Comparison of ENCODE assay signal across 8 mouse cellular contexts in the genomic region with DNA sequence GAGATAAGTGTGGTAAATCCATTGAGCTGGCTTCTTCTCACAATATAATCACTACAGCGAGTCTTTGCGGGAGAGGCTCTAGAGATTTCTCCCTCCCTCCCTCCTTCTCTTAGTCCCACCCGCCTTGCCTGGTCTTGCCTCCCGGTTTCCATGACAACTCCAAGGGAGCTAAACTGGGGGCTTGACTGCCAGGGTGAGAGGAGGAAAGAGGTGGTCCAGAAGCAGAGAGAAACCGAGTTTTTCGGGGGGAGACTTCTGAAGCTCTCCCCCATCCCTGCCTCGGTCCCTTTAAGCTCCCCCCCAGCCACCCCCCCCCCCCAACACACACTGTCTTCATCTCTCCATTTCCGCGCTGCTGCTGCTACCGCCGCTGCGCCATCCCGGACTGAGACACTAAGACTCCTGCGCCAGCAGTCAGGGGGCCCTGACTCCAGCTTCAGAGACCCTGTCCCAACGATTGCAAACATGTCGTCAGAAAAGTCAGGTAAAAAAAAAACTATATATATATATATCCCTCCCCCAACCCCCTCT. TPM values are rescaled to one million over a fixed set of nuclear protein-coding genes. Genes with fewer than 3 reads are reported as not detected.
A peak's percentile ranks its signal among the peaks of the same experiment; 100 is the strongest.
DNase-seq lines count a peak whose midpoint lies in the region; ATAC-seq and TF ChIP-seq lines count a peak whose summit lies in the region.

A gene (plus strand): TSS at position 313 of the 531 bp plus-strand sequence.

- H3K9ac ChIP-seq in ES-Bruce4 (ENCODE audit: low read depth, poor library complexity, severe bottlenecking) = 0 out of 2 replicates have a peak within 1 kb of the TSS, but pooled peaks have one; percentile 73
- H3K9ac ChIP-seq in hindbrain, embryonic 16.5 days (ENCODE audit: low read depth, low read length) = peak within 1 kb of the TSS; percentile 76
- H3K9ac ChIP-seq in liver, embryonic 15.5 days = no peak within 1 kb of the TSS
- peak within 1 kb of the TSS; percentile 70 for H3K9ac ChIP-seq in stomach, postnatal 0 days (ENCODE audit: low read length)

- TF ChIP-seq EP300 in ES-Bruce4 (IDR thresholded peaks at IDR 0.05; ENCODE audit: insufficient read depth, low read depth, low read length) = no peak
- TF ChIP-seq EP300 in stomach, postnatal 0 days (optimal IDR thresholded peaks at IDR 0.05) = no peak

- TF ChIP-seq POLR2A in ES-Bruce4 (IDR thresholded peaks at IDR 0.05; ENCODE audit: insufficient read depth, low read length) = no peak

- peaks cover 4% of the 10 kb centered on the region; the same call in 1 of the 2 replicates for H3K27me3 ChIP-seq in ES-Bruce4 (ENCODE audit: control insufficient read depth, insufficient read depth, low read length, poor library complexity, severe bottlenecking)
- peaks cover 3% of the 10 kb centered on the region; the same call in 1 of the 2 replicates for H3K27me3 ChIP-seq in hindbrain, embryonic 16.5 days (replicated peaks; ENCODE audit: control insufficient read depth, insufficient read depth, low read length)
- H3K27me3 ChIP-seq in liver, embryonic 15.5 days = peaks cover 68% of the 10 kb centered on the region
- 0 out of 2 replicates have a peak, but pooled peaks cover 2% of the 10 kb centered on the region for H3K27me3 ChIP-seq in stomach, postnatal 0 days (ENCODE audit: control insufficient read depth, insufficient read depth, low read length)

- WGBS in hindbrain, embryonic 16.5 days = 2% methylated on average over 16 of the region's 16 CpGs
- WGBS in liver, embryonic 15.5 days (ENCODE audit: insufficient replicate concordance) = 13% methylated on average over 16 of the region's 16 CpGs
- 12% methylated on average over 16 of the region's 16 CpGs for whole genome bisulfite sequencing in stomach, postnatal 0 days

- H3K4me3 ChIP-seq in ES-Bruce4 (ENCODE audit: low read depth, low read length) = no peak within 1 kb of the TSS
- peak within 1 kb of the TSS; percentile 62 for H3K4me3 ChIP-seq in hindbrain, embryonic 16.5 days (ENCODE audit: low read length)
- peak within 1 kb of the TSS; percentile 66 for H3K4me3 ChIP-seq in liver, embryonic 15.5 days (replicated peaks)
- H3K4me3 ChIP-seq in stomach, postnatal 0 days (ENCODE audit: low read depth, low read length) = peak within 1 kb of the TSS; percentile 67

- DNase-seq in cerebellum, adult 11 months = peak; percentile 59
- DNase-seq in cerebellum, postnatal 4 days (ENCODE audit: low spot score in 2 of 2) = no peak
- DNase-seq in embryo, embryonic 11 days = peak; percentile 77
- no peak for DNase-seq in stomach, postnatal 0 days (ENCODE audit: low spot score)
- no peak for DNase-seq in gastrocnemius, postnatal 10 days

- H3K4me2 ChIP-seq in hindbrain, embryonic 16.5 days (ENCODE audit: low read length) = peak within 1 kb of the TSS; percentile 84
- H3K4me2 ChIP-seq in liver, embryonic 15.5 days = peak within 1 kb of the TSS; percentile 89
- H3K4me2 ChIP-seq in stomach, postnatal 0 days (replicated peaks; ENCODE audit: low read depth) = peak within 1 kb of the TSS; percentile 93

- H3K4me1 ChIP-seq in ES-Bruce4 (ENCODE audit: control insufficient read depth, insufficient read depth, low read length) = peaks cover 1% of the 10 kb centered on the region
- peaks cover 45% of the 10 kb centered on the region for H3K4me1 ChIP-seq in hindbrain, embryonic 16.5 days (ENCODE audit: control insufficient read depth, insufficient read depth, low read depth, low read length)
- H3K4me1 ChIP-seq in liver, embryonic 15.5 days (replicated peaks) = peaks cover 63% of the 10 kb centered on the region
- H3K4me1 ChIP-seq in stomach, postnatal 0 days (replicated peaks; ENCODE audit: control insufficient read depth, insufficient read depth) = peaks cover 22% of the 10 kb centered on the region

- H3K27ac ChIP-seq in ES-Bruce4 (ENCODE audit: insufficient read depth, low read length) = no peak within 1 kb of the TSS
- H3K27ac ChIP-seq in hindbrain, embryonic 16.5 days (ENCODE audit: low read depth, low read length) = peak within 1 kb of the TSS; percentile 95
- H3K27ac ChIP-seq in liver, embryonic 15.5 days (replicated peaks) = no peak within 1 kb of the TSS
- H3K27ac ChIP-seq in stomach, postnatal 0 days (replicated peaks) = peak within 1 kb of the TSS; percentile 97

- no peaks in the 10 kb centered on the region for H3K9me3 ChIP-seq in ES-Bruce4 (replicated peaks; ENCODE audit: control insufficient read depth, insufficient read depth, low read length, poor library complexity, severe bottlenecking)
- no peaks in the 10 kb centered on the region for H3K9me3 ChIP-seq in hindbrain, embryonic 16.5 days (ENCODE audit: control insufficient read depth, low read length)
- H3K9me3 ChIP-seq in liver, embryonic 15.5 days (replicated peaks) = no peaks in the 10 kb centered on the region
- H3K9me3 ChIP-seq in stomach, postnatal 0 days (ENCODE audit: control insufficient read depth, low read length) = no peaks in the 10 kb centered on the region

- H3K36me3 ChIP-seq in ES-Bruce4 (ENCODE audit: control insufficient read depth, insufficient read depth, low read length, poor library complexity, severe bottlenecking) = no peaks in the 10 kb centered on the region
- H3K36me3 ChIP-seq in hindbrain, embryonic 16.5 days (ENCODE audit: control insufficient read depth, insufficient read depth, low read length) = no peaks in the 10 kb centered on the region
- peaks cover 6% of the 10 kb centered on the region for H3K36me3 ChIP-seq in liver, embryonic 15.5 days (replicated peaks)
- no peaks in the 10 kb centered on the region; the same call in 1 of the 2 replicates for H3K36me3 ChIP-seq in stomach, postnatal 0 days (ENCODE audit: control insufficient read depth, insufficient read depth, low read length)

- ATAC-seq in hindbrain, embryonic 16.5 days = peak; percentile 51
- no peak for ATAC-seq in liver, embryonic 15.5 days (ENCODE audit: insufficient read depth)
- ATAC-seq in stomach, postnatal 0 days (ENCODE audit: low FRiP score, low TSS enrichment) = no peak

- TF ChIP-seq CTCF in ES-Bruce4 (IDR thresholded peaks at IDR 0.05; ENCODE audit: low read depth, low read length) = no peak
- TF ChIP-seq CTCF in stomach, postnatal 0 days (IDR thresholded peaks at IDR 0.05; ENCODE audit: low read depth) = no peak

RNA-seq across cellular contexts. Expression of the gene that starts here (rescaled TPM):
- polyA plus RNA-seq in ES-Bruce4 (2011; ENCODE audit: insufficient read depth, insufficient read length, low read depth, missing spikeins) = not detected in 2 replicates
- 6.8 and 8.1 TPM in 2 replicates for polyA plus RNA-seq in hindbrain, embryonic 16.5 days (2015; fragmentation: Nextera tagmentation; extraction: Ambion mirVana)
- polyA plus RNA-seq in liver, embryonic 15.5 days (2015; fragmentation: Nextera tagmentation; extraction: Ambion mirVana) = not detected in 2 replicates
- polyA plus RNA-seq in stomach, postnatal 0 days (2015; fragmentation: Nextera tagmentation; extraction: Ambion mirVana) = 0.44 and 0.67 TPM in 2 replicates
- total RNA-seq in gastrocnemius, postnatal 10 days (2021) = under 1 TPM; 0.61 to 0.63 TPM

Comparison
In these comparisons a context has a peak if more than half of its experiments do, and no peak if none do; other contexts are left out.
1. DNase-seq: peak in cerebellum, adult 11 months (single experiment) and embryo, embryonic 11 days (single experiment); none in cerebellum, postnatal 4 days (0 of 2), stomach, postnatal 0 days (single experiment) and gastrocnemius, postnatal 10 days (single experiment).
2. H3K27ac ChIP-seq: peak in hindbrain, embryonic 16.5 days (single experiment) and stomach, postnatal 0 days (single experiment); none in ES-Bruce4 (single experiment) and liver, embryonic 15.5 days (single experiment).
3. Peak in every context shown above with its lines, with median percentiles within 50 percentile points of each other: H3K4me2 ChIP-seq.